Mouse (Mus musculus): Measurements from ENCODE around the gene Hecw2. TPM values are rescaled to one million over a fixed set of nuclear protein-coding genes. Genes with fewer than 3 reads are reported as not detected.

Hecw2 gene
- polyA plus RNA-seq, 1 experiment from 2014 or later = 0.52 TPM

DNA sequence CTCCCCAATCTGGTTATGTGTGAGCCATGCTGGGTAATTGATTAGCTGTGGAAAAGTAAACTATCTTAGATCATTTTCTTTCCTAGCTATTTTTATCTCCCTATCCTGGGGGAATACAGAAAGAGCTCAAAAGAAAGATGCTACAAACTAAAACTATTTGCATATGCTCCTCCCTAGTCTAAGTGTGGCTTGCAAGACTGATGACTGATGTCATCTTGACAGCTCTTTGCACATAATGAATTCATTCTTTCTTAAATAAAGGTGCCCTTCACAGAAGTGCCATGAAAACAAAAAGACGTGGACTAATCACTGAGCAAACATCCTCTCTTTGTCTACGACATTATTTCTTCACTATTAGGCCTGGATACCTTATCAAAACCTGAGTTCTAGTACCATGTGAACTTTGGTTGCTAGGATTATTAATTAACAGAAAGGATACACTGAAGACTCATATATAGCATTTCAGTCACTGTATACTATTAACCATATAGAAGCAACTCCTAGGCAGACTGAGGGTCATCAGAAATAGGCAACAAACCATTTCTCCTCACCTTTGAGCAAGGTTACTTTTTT, 348.2 kb downstream of the Hecw2 start:
- no peaks in the 10 kb centered on the region for H3K9me3 ChIP-seq (replicated peaks)
- H3K9ac ChIP-seq = no peak overlapping the region
- no peak overlapping the region for H3K4me2 ChIP-seq
- no peaks in the 10 kb centered on the region for H3K36me3 ChIP-seq (replicated peaks)
- ATAC-seq (ENCODE audit: insufficient read depth) = no peak
- no peak overlapping the region for H3K27ac ChIP-seq (replicated peaks)
- H3K4me1 ChIP-seq (replicated peaks) = peaks cover 3% of the 10 kb centered on the region; the same call in 1 of the 2 replicates
- 60% methylated on average over 2 of the region's 2 CpGs for WGBS (ENCODE audit: insufficient replicate concordance)
- H3K27me3 ChIP-seq = no peaks in the 10 kb centered on the region
- H3K4me3 ChIP-seq (replicated peaks) = no peak overlapping the region

DNA sequence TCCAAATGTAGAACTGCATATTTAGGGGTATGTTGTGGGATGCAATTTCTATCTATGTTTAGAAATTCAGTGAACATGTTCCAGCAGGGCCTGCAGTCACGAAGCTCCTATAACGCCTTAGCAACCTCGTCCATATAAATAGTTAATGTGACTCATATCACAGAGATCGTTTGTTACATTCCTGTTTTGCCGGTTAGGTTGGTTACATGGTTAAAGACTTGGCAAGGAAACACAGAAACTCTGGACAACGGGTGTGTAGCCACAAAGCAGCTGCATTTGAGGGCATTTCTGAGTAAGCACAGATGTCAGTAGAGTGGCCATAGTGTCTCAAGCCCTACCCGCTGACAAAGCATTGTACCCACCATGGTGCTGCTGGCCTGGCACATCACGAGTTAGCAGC, 349.1 kb downstream of the Hecw2 start:
- H3K4me1 ChIP-seq (replicated peaks) = peaks cover 3% of the 10 kb centered on the region; the same call in 1 of the 2 replicates
- H3K27ac ChIP-seq (replicated peaks) = no peak overlapping the region
- no peak overlapping the region for H3K4me2 ChIP-seq
- H3K36me3 ChIP-seq (replicated peaks) = no peaks in the 10 kb centered on the region
- no peak overlapping the region for H3K9ac ChIP-seq
- WGBS (ENCODE audit: insufficient replicate concordance) = 59% methylated on average over 8 of the region's 8 CpGs
- ATAC-seq (ENCODE audit: insufficient read depth) = no peak
- H3K27me3 ChIP-seq = no peaks in the 10 kb centered on the region
- no peaks in the 10 kb centered on the region for H3K9me3 ChIP-seq (replicated peaks)
- no peak overlapping the region for H3K4me3 ChIP-seq (replicated peaks)

DNA sequence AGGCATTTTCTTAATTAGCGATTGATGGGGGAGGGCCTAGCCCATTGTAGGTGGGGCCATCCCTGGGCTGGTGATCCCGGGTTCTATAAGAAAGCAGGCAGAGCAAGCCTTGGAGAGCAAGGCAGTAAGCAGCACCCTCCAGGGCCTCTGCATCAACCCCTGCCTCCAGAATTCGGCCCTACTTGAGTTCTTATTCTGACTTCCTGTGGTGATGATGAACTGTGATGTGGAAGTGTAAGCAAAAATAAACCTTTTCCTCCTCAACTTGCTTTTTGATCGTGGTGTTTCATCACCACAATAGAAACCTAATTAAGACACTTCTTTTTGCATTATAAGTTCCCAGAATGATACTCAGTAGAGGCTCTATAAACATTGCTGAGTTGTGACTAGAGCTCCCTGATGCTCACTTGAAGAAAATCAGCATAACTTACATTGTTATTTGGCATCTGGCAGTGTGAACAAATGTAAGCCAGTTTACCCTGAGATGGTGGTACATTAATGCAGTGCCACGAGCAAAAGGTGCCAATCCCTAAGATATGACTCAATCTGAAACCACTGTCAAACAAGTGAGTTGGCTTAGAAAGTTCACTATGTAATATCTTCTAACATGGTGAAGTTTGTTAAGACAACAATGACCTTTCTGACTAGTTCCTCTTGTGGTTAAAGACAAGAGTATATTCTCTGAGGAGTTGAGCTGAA, 349.9 kb downstream of the Hecw2 start:
- Histone ChIP-seq H3K4me3 (replicated peaks) (no peak overlapping the region), H3K4me2 (no peak overlapping the region), H3K4me1 (replicated peaks) (no peaks in the 10 kb centered on the region), H3K36me3 (replicated peaks) (no peaks in the 10 kb centered on the region), H3K27ac (replicated peaks) (no peak overlapping the region), H3K9me3 (replicated peaks) (no peaks in the 10 kb centered on the region), H3K9ac (no peak overlapping the region), H3K27me3 (no peaks in the 10 kb centered on the region)
- WGBS (ENCODE audit: insufficient replicate concordance) = 42% methylated on average over 5 of the region's 5 CpGs
- ATAC-seq (ENCODE audit: insufficient read depth) = no peak

GRCm38 (mm10) chr1:53844122-53844913, 350.6 kb downstream of the Hecw2 start:
- no peak for ATAC-seq (ENCODE audit: insufficient read depth)

DNA sequence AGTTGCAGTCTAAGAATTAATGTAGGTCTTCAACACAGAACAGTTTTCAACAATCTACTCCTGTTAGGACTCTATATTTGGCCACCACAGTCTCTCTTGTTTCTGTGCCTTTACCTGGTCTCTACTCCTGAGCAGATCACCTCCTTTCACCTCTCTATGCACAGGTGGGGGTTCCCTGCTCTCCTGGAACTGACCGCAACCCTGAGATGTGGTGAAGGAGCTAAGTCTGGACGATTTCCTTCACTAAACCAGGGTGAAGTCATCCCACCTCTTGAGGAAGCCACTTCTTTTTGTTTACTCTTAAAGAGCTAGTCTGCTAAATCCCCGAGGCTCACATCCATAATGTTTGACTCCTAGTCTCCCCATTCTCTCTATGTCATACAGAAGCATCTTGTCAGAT, 351.9 kb downstream of the Hecw2 start:
- H3K9me3 ChIP-seq (replicated peaks) = no peaks in the 10 kb centered on the region
- ATAC-seq (ENCODE audit: insufficient read depth) = no peak
- no peak overlapping the region for H3K4me3 ChIP-seq (replicated peaks)
- H3K36me3 ChIP-seq (replicated peaks) = no peaks in the 10 kb centered on the region
- WGBS (ENCODE audit: insufficient replicate concordance) = 56% methylated on average over 3 of the region's 3 CpGs
- no peak overlapping the region for H3K9ac ChIP-seq
- no peaks in the 10 kb centered on the region for H3K4me1 ChIP-seq (replicated peaks)
- H3K4me2 ChIP-seq = no peak overlapping the region
- no peak overlapping the region for H3K27ac ChIP-seq (replicated peaks)
- H3K27me3 ChIP-seq = no peaks in the 10 kb centered on the region

More at GRCm38 (mm10) chr1:53844122-53844913, 350.6 kb downstream of the Hecw2 start:
- H3K36me3 ChIP-seq (replicated peaks) = no peaks in the 10 kb centered on the region
- no peak overlapping the region for H3K27ac ChIP-seq (replicated peaks)
- no peaks in the 10 kb centered on the region for H3K9me3 ChIP-seq (replicated peaks)
- H3K4me2 ChIP-seq = no peak overlapping the region
- no peaks in the 10 kb centered on the region for H3K4me1 ChIP-seq (replicated peaks)
- no peak overlapping the region for H3K9ac ChIP-seq
- 74% methylated on average over 8 of the region's 8 CpGs for WGBS (ENCODE audit: insufficient replicate concordance)
- no peak overlapping the region for H3K4me3 ChIP-seq (replicated peaks)
- no peaks in the 10 kb centered on the region for H3K27me3 ChIP-seq

DNA sequence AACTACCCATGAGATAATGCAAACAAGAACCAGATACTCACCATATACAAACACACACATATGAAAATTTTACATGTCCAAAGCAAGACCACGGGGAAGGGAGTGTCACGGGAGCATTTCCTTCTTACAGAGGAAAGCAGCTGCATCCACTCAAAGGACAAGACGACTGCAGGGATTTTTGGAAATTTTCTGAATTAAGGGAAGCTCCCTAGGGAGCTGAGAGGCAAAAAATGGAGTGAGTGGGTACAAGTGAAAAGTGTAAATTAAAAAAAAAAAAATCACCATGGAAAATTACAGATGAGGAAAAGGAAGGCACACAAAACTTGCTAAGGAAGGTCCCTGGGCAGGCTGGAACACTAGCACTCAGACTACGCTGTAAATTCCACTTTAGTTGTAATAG, 353.9 kb downstream of the Hecw2 start:
- Histone ChIP-seq H3K4me1 (replicated peaks) (no peaks in the 10 kb centered on the region), H3K4me2 (no peak overlapping the region), H3K27me3 (no peaks in the 10 kb centered on the region), H3K27ac (replicated peaks) (no peak overlapping the region), H3K4me3 (replicated peaks) (no peak overlapping the region), H3K36me3 (replicated peaks) (no peaks in the 10 kb centered on the region), H3K9me3 (replicated peaks) (no peaks in the 10 kb centered on the region), H3K9ac (no peak overlapping the region)
- 51% methylated on average over 4 of the region's 4 CpGs for WGBS (ENCODE audit: insufficient replicate concordance)
- no peak for ATAC-seq (ENCODE audit: insufficient read depth)

DNA sequence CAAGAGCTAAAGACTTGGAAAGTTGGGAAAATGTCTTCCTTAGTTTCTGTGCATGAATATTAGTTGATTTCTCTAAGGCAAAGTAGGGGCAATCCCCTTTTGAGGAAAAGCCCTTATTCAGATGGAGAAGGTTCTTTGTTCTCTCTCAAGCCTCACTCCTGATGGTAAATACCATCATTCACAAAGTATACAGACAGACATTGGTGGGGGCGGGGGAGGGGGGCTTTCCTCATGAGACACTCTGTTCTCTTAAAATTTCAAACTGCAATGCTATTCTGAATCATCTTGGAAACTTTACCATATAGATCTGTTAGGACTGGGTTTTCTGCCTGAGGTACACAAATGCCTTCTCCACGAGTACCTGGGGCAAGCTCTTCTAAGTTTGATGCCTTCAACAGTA, 355.6 kb downstream of the Hecw2 start:
- Histone ChIP-seq H3K27me3 (no peaks in the 10 kb centered on the region), H3K9ac (no peak overlapping the region), H3K4me1 (replicated peaks) (no peaks in the 10 kb centered on the region), H3K4me2 (no peak overlapping the region), H3K9me3 (replicated peaks) (no peaks in the 10 kb centered on the region), H3K36me3 (replicated peaks) (no peaks in the 10 kb centered on the region), H3K4me3 (replicated peaks) (no peak overlapping the region), H3K27ac (replicated peaks) (no peak overlapping the region)
- ATAC-seq (ENCODE audit: insufficient read depth) = no peak
- 51% methylated on average over 2 of the region's 2 CpGs for WGBS (ENCODE audit: insufficient replicate concordance)

- no peak overlapping the region for H3K4me2 ChIP-seq
- no peak overlapping the region for H3K27ac ChIP-seq (replicated peaks)
- H3K4me1 ChIP-seq (replicated peaks) = no peaks in the 10 kb centered on the region
- H3K4me3 ChIP-seq (replicated peaks) = no peak overlapping the region
- ATAC-seq (ENCODE audit: insufficient read depth) = no peak
- H3K36me3 ChIP-seq (replicated peaks) = no peaks in the 10 kb centered on the region
- H3K9ac ChIP-seq = no peak overlapping the region
- WGBS (ENCODE audit: insufficient replicate concordance) = 64% methylated on average over 8 of the region's 8 CpGs
- H3K27me3 ChIP-seq = no peaks in the 10 kb centered on the region
- no peaks in the 10 kb centered on the region for H3K9me3 ChIP-seq (replicated peaks)
These were observed 356.6 kb downstream of the Hecw2 start for GRCm38 (mm10) chr1:53838182-53838859.

GRCm38 (mm10) chr1:53830286-53830685, 364.7 kb downstream of the Hecw2 start:
- no peak for ATAC-seq (ENCODE audit: insufficient read depth)
- H3K27ac ChIP-seq (replicated peaks) = no peak overlapping the region
- no peak overlapping the region for H3K9ac ChIP-seq
- H3K27me3 ChIP-seq = no peaks in the 10 kb centered on the region
- no peak overlapping the region for H3K4me2 ChIP-seq
- H3K36me3 ChIP-seq (replicated peaks) = no peaks in the 10 kb centered on the region
- H3K4me3 ChIP-seq (replicated peaks) = no peak overlapping the region
- WGBS (ENCODE audit: insufficient replicate concordance) = 62% methylated on average over 5 of the region's 5 CpGs
- no peaks in the 10 kb centered on the region for H3K9me3 ChIP-seq (replicated peaks)
- H3K4me1 ChIP-seq (replicated peaks) = no peaks in the 10 kb centered on the region

GRCm38 (mm10) chr1:53829089-53829488, 365.9 kb downstream of the Hecw2 start:
- H3K27ac ChIP-seq (replicated peaks) = no peak overlapping the region
- no peaks in the 10 kb centered on the region for H3K9me3 ChIP-seq (replicated peaks)
- ATAC-seq (ENCODE audit: insufficient read depth) = no peak
- no peaks in the 10 kb centered on the region for H3K4me1 ChIP-seq (replicated peaks)
- no peaks in the 10 kb centered on the region for H3K27me3 ChIP-seq
- no peak overlapping the region for H3K4me2 ChIP-seq
- whole genome bisulfite sequencing (ENCODE audit: insufficient replicate concordance) = 68% methylated on average over 9 of the region's 9 CpGs
- no peak overlapping the region for H3K9ac ChIP-seq
- no peak overlapping the region for H3K4me3 ChIP-seq (replicated peaks)
- H3K36me3 ChIP-seq (replicated peaks) = no peaks in the 10 kb centered on the region

Data from liver, embryonic 15.5 days (tissue).